Mouse (Mus musculus): ENCODE results near the gene Dab1. TPM values are rescaled to one million over a fixed set of nuclear protein-coding genes. Genes with fewer than 3 reads are reported as not detected.

Dab1 gene
- polyA plus RNA-seq, 1 experiment, result 1.5 TPM

DNA sequence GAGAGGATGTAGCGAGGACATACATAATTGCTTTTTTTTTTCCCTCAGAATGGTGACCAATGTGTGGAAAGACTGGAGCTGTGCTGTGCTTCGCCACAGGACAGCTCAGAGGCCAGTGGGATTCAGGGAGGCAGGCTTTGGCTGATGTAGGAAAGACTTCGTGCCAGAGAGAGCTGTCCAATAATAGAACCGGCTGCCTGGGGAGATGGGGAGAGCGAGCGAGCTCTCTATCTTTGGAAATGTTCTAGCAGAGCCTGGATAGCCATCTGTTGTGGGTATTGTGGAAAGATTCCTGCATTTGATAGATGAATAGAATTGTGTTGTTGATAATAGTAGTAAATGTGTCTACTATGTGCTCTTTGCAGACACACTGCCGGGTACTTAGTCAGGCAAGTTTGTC, 833.4 kb downstream of the Dab1 start:
- WGBS, result 71% methylated on average over 7 of the region's 7 CpGs
- Histone ChIP-seq H3K4me1 (ENCODE audit: control insufficient read depth, insufficient read depth, low read length) (no peaks in the 10 kb centered on the region), H3K27ac (ENCODE audit: control insufficient read depth, insufficient read depth, low read depth, low read length, poor library complexity) (no peak overlapping the region), H3K4me3 (replicated peaks; ENCODE audit: control insufficient read depth, low read depth, low read length) (no peak overlapping the region)
- TF ChIP-seq POLR2A (IDR thresholded peaks at IDR 0.05; ENCODE audit: borderline replicate concordance, control insufficient read depth, low read depth, low read length), result no peak
- TF ChIP-seq CTCF (IDR thresholded peaks at IDR 0.05; ENCODE audit: control insufficient read depth, insufficient read depth, low read length), result no peak

DNA sequence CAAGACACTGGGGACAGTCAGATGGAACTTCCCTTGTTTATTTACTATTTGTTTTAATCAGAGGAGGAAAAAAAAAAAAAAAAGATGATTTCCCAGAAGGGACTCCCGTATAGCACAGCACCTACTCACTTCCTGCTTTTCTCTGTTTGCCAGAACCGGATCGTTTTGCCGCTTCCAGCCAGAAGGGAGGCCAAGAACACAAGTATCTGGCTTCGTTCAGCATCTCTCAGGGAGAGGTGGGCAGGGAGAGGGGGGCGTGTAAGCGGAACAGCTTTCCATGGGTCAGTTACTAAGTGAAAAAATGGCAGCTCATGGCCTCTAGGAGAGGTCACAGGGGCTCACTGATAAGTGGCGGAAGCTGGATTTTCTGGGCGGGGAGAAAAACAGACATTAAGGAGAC, 836.0 kb downstream of the Dab1 start:
- 59% methylated on average over 9 of the region's 9 CpGs for WGBS
- TF ChIP-seq POLR2A (IDR thresholded peaks at IDR 0.05; ENCODE audit: borderline replicate concordance, control insufficient read depth, low read depth, low read length) (no peak), CTCF (IDR thresholded peaks at IDR 0.05; ENCODE audit: control insufficient read depth, insufficient read depth, low read length) (no peak)
- Histone ChIP-seq H3K4me1 (ENCODE audit: control insufficient read depth, insufficient read depth, low read length) (no peaks in the 10 kb centered on the region), H3K4me3 (replicated peaks; ENCODE audit: control insufficient read depth, low read depth, low read length) (no peak overlapping the region), H3K27ac (ENCODE audit: control insufficient read depth, insufficient read depth, low read depth, low read length, poor library complexity) (no peak overlapping the region)

DNA sequence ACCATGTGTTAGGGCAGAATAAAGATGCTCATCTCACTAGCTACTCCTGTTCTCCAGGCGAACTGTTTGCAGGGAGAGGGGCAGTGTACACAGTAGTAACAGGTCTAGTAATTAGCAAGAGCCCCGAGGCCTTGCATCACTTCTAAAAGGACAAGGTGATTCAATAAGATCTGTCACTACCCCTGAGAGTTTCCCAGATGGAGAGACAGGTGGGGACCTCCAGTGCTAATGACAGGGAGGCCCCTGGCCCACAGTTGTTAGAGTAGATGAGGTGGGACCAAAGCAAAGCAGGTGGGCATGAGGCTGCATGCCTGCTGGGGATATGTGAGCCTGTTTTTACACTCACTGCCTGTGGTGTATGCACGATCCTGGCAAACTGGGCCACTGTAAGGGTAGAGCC, 836.6 kb downstream of the Dab1 start:
- H3K4me1 ChIP-seq (ENCODE audit: control insufficient read depth, insufficient read depth, low read length), result no peaks in the 10 kb centered on the region
- no peak overlapping the region for H3K4me3 ChIP-seq (replicated peaks; ENCODE audit: control insufficient read depth, low read depth, low read length)
- no peak overlapping the region for H3K27ac ChIP-seq (ENCODE audit: control insufficient read depth, insufficient read depth, low read depth, low read length, poor library complexity)
- 73% methylated on average over 3 of the region's 3 CpGs for WGBS
- TF ChIP-seq CTCF (IDR thresholded peaks at IDR 0.05; ENCODE audit: control insufficient read depth, insufficient read depth, low read length) (no peak), POLR2A (IDR thresholded peaks at IDR 0.05; ENCODE audit: borderline replicate concordance, control insufficient read depth, low read depth, low read length) (no peak)

DNA sequence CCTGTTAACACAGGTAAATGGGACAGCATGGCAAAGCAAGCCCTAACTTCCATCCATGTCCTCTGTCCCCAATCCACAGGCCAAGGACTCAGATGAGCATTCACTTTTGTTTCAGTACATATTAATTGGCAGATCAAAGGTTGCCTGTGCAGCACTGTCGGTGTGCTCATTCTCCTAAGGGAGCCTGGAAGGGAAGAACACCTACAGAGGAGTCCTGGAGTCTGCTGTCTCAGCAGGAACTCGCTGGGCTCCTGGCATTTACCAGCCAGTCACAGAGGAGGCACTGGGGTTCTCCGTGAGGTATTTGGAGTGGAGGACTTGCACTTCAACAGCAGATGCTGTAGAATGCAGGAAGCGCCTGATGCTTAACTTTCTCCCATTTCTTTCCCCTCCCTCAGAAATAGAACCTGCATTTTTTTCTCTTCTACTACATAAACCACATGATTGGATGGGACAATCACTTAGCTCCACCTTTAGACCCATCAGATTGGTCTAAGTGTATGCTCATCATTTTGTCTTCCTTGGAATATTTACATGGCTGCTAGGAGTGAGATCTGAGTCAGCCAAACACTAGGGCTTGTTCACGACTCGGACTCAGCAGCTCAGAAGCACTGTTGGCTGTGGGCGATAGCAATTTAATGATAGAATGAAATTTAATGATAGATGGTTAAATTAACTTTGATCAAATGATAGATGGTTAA, 837.2 kb downstream of the Dab1 start:
- TF ChIP-seq CTCF (IDR thresholded peaks at IDR 0.05; ENCODE audit: control insufficient read depth, insufficient read depth, low read length) (no peak), POLR2A (IDR thresholded peaks at IDR 0.05; ENCODE audit: borderline replicate concordance, control insufficient read depth, low read depth, low read length) (no peak)
- Histone ChIP-seq H3K27ac (ENCODE audit: control insufficient read depth, insufficient read depth, low read depth, low read length, poor library complexity) (no peak overlapping the region), H3K4me1 (ENCODE audit: control insufficient read depth, insufficient read depth, low read length) (no peaks in the 10 kb centered on the region), H3K4me3 (replicated peaks; ENCODE audit: control insufficient read depth, low read depth, low read length) (no peak overlapping the region)
- WGBS, result 72% methylated on average over 7 of the region's 7 CpGs

DNA sequence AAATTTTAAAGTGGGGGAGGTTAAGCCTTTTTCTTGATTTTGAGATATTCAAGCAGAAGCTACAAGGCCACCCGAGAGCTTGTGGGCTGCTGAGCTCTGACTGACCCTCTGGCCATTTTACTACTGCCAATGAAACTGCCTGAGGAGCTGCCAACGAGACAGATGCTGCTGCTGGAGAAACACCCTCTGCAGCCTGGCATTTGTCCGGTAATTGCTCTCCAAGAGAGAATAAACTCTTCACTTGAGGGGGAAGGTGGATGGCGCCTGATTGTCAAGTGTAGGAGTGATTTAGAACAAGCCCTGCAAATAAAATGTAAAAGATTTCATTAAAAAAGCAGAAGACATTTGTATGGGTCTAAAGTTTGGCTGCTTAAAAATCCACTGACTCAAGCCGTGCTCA, 839.6 kb downstream of the Dab1 start:
- Histone ChIP-seq H3K4me3 (replicated peaks; ENCODE audit: control insufficient read depth, low read depth, low read length) (no peak overlapping the region), H3K27ac (ENCODE audit: control insufficient read depth, insufficient read depth, low read depth, low read length, poor library complexity) (no peak overlapping the region), H3K4me1 (ENCODE audit: control insufficient read depth, insufficient read depth, low read length) (no peaks in the 10 kb centered on the region)
- no peak for TF ChIP-seq CTCF (IDR thresholded peaks at IDR 0.05; ENCODE audit: control insufficient read depth, insufficient read depth, low read length)
- TF ChIP-seq POLR2A (IDR thresholded peaks at IDR 0.05; ENCODE audit: borderline replicate concordance, control insufficient read depth, low read depth, low read length), result no peak
- 67% methylated on average over 5 of the region's 5 CpGs for WGBS

DNA sequence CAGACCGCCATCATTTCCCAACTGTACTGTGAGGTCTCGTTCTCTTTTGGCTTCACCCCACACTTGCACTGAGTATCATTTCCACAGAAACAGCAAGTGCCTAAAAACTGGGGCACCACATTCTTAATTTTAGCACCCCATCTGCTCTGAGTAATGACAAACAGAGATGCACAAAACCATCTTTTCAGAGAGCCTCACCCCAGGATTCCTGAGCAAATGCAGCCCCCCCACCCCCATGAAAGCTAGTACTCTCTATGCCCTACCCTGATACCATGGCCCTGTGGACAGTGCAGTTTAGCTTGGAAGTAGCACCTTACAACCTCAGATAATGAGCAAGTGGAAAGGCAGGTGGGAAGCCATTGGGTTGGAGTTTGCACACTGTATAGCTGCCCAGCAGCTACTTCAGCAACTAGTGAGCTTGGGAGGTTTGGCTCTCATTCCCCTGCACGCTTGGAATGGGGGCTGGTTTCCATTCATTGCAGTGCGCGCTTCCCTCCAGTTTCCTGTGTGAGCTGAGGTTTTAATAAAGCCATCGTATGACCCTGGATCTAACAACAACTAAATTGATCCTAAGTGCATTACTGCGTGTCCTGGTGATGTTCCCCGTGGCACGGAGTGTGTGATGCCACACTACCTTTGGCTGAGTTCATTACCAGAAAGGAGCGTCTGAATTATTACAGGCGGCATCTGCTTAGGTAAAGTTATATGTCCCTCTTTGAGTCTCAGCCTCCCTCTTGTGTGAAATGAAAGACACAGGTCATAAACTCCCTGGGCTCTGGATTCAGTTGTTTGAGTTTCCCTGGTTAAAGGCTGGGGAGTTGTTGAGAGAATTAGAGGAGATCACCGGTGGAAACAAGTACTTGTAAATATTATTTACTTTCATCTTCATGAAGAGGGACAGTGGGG, 842.2 kb downstream of the Dab1 start:
- TF ChIP-seq POLR2A (IDR thresholded peaks at IDR 0.05; ENCODE audit: borderline replicate concordance, control insufficient read depth, low read depth, low read length), result no peak
- TF ChIP-seq CTCF (IDR thresholded peaks at IDR 0.05; ENCODE audit: control insufficient read depth, insufficient read depth, low read length), result no peak
- Histone ChIP-seq H3K4me1 (ENCODE audit: control insufficient read depth, insufficient read depth, low read length) (no peaks in the 10 kb centered on the region), H3K27ac (ENCODE audit: control insufficient read depth, insufficient read depth, low read depth, low read length, poor library complexity) (no peak overlapping the region), H3K4me3 (replicated peaks; ENCODE audit: control insufficient read depth, low read depth, low read length) (no peak overlapping the region)
- 82% methylated on average over 12 of the region's 12 CpGs for WGBS

DNA sequence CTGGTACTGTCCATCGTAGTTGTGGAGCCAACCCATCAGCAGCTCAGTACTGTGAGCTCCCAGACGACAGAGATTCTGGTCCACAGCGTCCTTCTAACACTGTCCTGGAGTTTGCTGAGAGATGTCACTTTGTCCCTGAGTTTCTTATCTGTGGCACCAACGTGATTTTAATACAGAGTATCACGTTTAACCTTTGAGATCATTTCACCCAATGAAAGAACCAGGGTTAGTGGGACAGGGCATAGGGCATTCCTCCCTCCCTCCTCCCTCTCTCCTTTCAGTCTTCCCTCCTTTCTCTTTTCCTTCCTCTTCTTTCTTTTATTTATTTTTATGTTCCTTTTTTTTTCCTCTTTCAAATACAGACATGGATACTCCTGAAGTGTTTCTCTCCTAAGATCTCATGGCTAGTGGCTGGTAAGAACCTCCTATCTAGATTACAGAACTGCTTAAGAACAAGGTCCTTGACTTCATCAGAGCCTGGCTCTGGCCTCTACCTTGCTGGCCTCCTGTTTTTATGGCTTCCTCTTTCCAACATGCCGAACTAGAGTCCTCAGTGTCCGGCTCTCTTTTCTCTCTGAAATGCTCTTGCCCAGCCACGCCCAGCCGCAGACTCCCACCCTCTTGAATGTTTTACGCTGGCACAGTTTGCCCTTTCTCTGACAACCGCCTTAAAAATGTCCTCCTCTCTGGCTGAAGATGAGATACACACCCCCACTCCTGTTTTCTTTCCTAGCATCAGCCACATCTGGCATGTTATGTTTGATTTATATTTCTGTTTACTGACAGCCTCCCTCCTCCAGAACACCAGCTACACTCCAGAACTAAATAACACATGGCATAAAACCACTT, 844.0 kb downstream of the Dab1 start:
- no peak overlapping the region for H3K27ac ChIP-seq (ENCODE audit: control insufficient read depth, insufficient read depth, low read depth, low read length, poor library complexity)
- WGBS, result 62% methylated on average over 11 of the region's 11 CpGs
- H3K4me1 ChIP-seq (ENCODE audit: control insufficient read depth, insufficient read depth, low read length), result no peaks in the 10 kb centered on the region
- H3K4me3 ChIP-seq (replicated peaks; ENCODE audit: control insufficient read depth, low read depth, low read length), result no peak overlapping the region
- TF ChIP-seq POLR2A (IDR thresholded peaks at IDR 0.05; ENCODE audit: borderline replicate concordance, control insufficient read depth, low read depth, low read length) (no peak), CTCF (IDR thresholded peaks at IDR 0.05; ENCODE audit: control insufficient read depth, insufficient read depth, low read length) (no peak)

DNA sequence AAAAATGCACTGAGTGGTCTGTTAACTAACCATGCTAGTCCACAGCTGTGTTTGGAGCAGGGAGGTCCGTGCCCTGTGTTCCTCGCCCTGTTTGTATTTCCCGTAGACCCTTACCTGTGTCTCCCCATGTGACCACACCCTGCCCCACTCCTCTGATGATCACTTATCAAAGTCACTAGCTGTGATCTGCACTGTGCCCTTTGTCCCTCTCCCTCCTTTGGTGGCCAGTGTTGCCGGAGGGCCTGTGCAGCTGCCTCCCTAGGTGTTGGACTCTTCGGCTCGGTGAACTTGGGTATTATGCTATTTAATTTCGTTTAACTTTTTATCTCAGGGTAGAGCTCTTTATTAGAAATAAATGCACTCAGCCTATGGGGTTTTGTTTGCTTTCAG, 844.6 kb downstream of the Dab1 start:
- Histone ChIP-seq H3K4me1 (ENCODE audit: control insufficient read depth, insufficient read depth, low read length) (no peaks in the 10 kb centered on the region), H3K27ac (ENCODE audit: control insufficient read depth, insufficient read depth, low read depth, low read length, poor library complexity) (no peak overlapping the region), H3K4me3 (replicated peaks; ENCODE audit: control insufficient read depth, low read depth, low read length) (no peak overlapping the region)
- no peak for TF ChIP-seq CTCF (IDR thresholded peaks at IDR 0.05; ENCODE audit: control insufficient read depth, insufficient read depth, low read length)
- 80% methylated on average over 7 of the region's 7 CpGs for WGBS
